Mouse (Mus musculus) spleen, adult 12 weeks (tissue): ENCODE measurements around the gene Srcin1.

Source experiments
- DNase-seq: peaks from one replicate; pipeline ENCODE4 v3.0.0; 2022; ENCODE audit warnings: low spot score

The Srcin1 gene

GRCm38 (mm10) chr11:97502383-97502782, 73.6 kb downstream of the Srcin1 start:
- DNase-seq: no peak

- DNase-seq: no peak
Observed at GRCm38 (mm10) chr11:97500720-97501448, 75.1 kb downstream of the Srcin1 start.

GRCm38 (mm10) chr11:97499865-97500719, 75.9 kb downstream of the Srcin1 start, which contains the start of gene 4933428G20Rik:
4933428G20Rik (minus strand) TSS chr11:97500340.
- DNase-seq: no peak

GRCm38 (mm10) chr11:97497543-97497942, 78.4 kb downstream of the Srcin1 start:
- no peak for DNase-seq

GRCm38 (mm10) chr11:97492836-97493235, 83.2 kb downstream of the Srcin1 start:
- no peak for DNase-seq

GRCm38 (mm10) chr11:97491640-97492039, 84.3 kb downstream of the Srcin1 start:
- no peak for DNase-seq

GRCm38 (mm10) chr11:97489589-97490324, 86.2 kb downstream of the Srcin1 start:
- DNase-seq: peak; percentile 65

- DNase-seq: no peak
Observed at GRCm38 (mm10) chr11:97487656-97488055, 88.3 kb downstream of the Srcin1 start.

GRCm38 (mm10) chr11:97485661-97486060, 90.3 kb downstream of the Srcin1 start:
- DNase-seq: no peak

- no peak for DNase-seq
Observed at GRCm38 (mm10) chr11:97479824-97480223, 96.2 kb downstream of the Srcin1 start.

- no peak for DNase-seq
Observed at GRCm38 (mm10) chr11:97479085-97479484, 96.9 kb downstream of the Srcin1 start.

- no peak for DNase-seq
Observed at GRCm38 (mm10) chr11:97478345-97478744, 97.6 kb downstream of the Srcin1 start.

GRCm38 (mm10) chr11:97477431-97477830, 98.6 kb downstream of the Srcin1 start:
- DNase-seq: no peak

GRCm38 (mm10) chr11:97476334-97477095, 99.5 kb downstream of the Srcin1 start:
- peak; percentile 25 for DNase-seq

GRCm38 (mm10) chr11:97471276-97471675, 104.7 kb downstream of the Srcin1 start:
- no peak for DNase-seq

- no peak for DNase-seq
Observed at GRCm38 (mm10) chr11:97469828-97470227, 106.2 kb downstream of the Srcin1 start.

- DNase-seq: peak; percentile 72
Observed at GRCm38 (mm10) chr11:97468639-97469287, 107.2 kb downstream of the Srcin1 start.

GRCm38 (mm10) chr11:97466444-97467160, 109.4 kb downstream of the Srcin1 start:
- DNase-seq: no peak

- DNase-seq: no peak
Observed at GRCm38 (mm10) chr11:97465957-97466356, 110.0 kb downstream of the Srcin1 start.

GRCm38 (mm10) chr11:97463991-97464390, 112.0 kb downstream of the Srcin1 start:
- no peak for DNase-seq
